Mouse (Mus musculus) fat pad, adult 2 months (tissue): ENCODE measurements around the gene Olfr101.

ENCODE experiments used
- DNase-seq: peaks from one replicate; pipeline ENCODE4 v3.0.0-alpha.2; 2011; ENCODE audit warnings: low read depth, low spot score; ENCODE audit errors: extremely low read depth

The Olfr101 gene

GRCm38 (mm10) chr17:37304213-37304612, at the start of gene Olfr101:
Gene Olfr101 (minus strand): TSS chr17:37304313.
- DNase-seq, result no peak

- DNase-seq, result no peak
Measured at GRCm38 (mm10) chr17:37339598-37339997, 35.5 kb upstream of the Olfr101 start, which contains the start of gene Olfr103. Gene Olfr103 (minus strand): TSS chr17:37339698.

DNA sequence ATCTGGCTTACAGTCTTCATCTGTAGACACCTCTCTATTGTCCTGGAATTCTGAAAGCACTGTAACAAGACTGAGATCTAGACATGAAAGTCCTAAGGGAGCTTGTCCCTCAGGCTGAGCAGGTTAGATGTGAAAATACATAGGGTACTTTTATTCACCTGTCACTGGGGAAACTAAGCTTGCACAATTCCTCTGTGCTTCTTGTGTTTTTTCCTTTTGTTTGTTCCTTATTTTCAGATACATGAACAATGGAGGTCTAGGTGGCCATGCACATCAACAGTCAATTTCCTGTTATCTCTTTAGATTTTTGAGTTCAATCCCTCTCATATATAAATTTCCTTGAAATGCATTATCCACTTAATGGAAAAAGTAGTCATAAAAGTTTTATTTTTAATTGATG, 12.8 kb upstream of the Olfr101 start, which contains the start of gene Olfr102:
Gene Olfr102, minus strand, starts transcription at position 101 of the 400 bp plus-strand sequence.
- no peak for DNase-seq

- no peak for DNase-seq
Measured at GRCm38 (mm10) chr17:37310146-37310699, 6.1 kb upstream of the Olfr101 start.

- no peak for DNase-seq
Measured at GRCm38 (mm10) chr17:37308483-37308882, 4.4 kb upstream of the Olfr101 start.

GRCm38 (mm10) chr17:37283360-37283759, 20.8 kb downstream of the Olfr101 start, which contains the start of gene Olfr99:
Gene Olfr99 (minus strand): TSS chr17:37283460.
- no peak for DNase-seq

DNA sequence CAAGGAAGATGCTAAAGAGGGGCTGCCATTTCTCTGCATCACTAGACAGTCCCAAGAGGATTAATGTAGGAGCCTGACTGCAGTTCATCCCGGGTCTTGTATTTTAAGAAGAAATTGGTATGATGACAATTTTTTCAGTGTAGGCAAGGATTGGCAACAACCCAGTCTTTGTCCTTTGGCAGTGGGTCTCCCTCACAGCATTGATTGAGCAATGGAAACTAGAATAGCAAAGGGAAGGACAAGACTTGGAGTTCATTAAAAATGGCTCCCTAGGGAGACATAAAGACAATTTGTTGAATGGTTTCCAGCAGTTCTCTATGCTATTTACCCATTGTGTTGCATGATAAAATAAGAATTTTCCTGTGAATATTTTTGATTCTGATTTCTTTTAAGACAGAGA, 23.8 kb downstream of the Olfr101 start:
- DNase-seq, result no peak

DNA sequence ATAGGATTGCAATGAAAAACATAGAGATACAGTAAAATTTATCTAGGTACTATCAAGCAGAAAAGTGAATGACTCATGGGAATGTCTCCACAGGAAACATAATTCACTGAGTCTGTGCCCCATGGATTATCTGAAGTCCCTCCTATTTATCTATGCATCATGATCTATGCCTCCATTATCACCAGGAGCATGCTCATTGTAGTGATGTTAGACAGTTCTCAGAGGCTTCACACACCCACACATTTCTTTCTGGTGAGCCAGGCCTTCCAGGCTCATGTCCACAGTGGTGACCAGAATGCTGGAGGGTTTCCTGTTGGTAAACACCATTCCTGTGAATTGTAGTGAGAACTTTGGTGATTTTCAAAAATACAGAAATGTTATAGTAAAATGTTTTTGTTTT, 27.5 kb downstream of the Olfr101 start:
- no peak for DNase-seq

GRCm38 (mm10) chr17:37275626-37276248, 28.4 kb downstream of the Olfr101 start:
- no peak for DNase-seq

GRCm38 (mm10) chr17:37270702-37271092, 33.4 kb downstream of the Olfr101 start:
- no peak for DNase-seq

DNA sequence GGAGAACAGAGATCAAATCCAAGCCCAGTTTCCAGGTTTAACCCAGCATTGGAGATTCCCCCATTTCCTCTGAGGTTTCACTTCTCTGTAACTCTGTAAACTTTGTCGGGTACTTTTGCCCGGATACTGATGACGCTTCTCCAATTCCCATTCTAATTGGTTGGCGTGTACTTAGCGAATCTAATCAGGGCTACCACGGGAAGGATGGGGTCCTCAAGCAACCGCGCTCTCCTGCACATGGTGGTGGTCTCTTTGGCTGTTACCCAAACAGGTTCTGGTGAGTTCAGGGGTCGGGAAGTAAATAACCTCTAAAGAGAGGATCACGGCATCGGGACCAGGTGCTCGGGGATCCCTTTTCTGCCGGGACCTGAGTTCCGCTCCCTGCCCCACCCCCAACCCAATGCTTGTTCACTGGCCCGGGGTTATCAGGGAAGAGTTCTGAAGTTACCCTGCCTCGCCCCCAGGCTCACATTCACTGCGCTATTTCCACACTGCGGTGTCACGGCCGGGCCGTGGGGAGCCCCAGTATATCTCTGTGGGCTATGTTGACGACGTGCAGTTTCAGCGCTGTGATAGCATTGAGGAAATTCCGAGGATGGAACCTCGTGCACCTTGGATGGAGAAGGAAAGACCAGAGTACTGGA, 33.9 kb downstream of the Olfr101 start, which contains the start of gene H2-M3:
Gene H2-M3, plus strand, starts transcription at position 163 of the 644 bp plus-strand sequence.
- peak; percentile 1 for DNase-seq

GRCm38 (mm10) chr17:37263626-37264025, 40.5 kb downstream of the Olfr101 start, which contains the start of gene Olfr98:
Gene Olfr98 (minus strand): TSS chr17:37263749.
- no peak for DNase-seq

- no peak for DNase-seq
Measured at GRCm38 (mm10) chr17:37250544-37250943, 53.6 kb downstream of the Olfr101 start.

DNA sequence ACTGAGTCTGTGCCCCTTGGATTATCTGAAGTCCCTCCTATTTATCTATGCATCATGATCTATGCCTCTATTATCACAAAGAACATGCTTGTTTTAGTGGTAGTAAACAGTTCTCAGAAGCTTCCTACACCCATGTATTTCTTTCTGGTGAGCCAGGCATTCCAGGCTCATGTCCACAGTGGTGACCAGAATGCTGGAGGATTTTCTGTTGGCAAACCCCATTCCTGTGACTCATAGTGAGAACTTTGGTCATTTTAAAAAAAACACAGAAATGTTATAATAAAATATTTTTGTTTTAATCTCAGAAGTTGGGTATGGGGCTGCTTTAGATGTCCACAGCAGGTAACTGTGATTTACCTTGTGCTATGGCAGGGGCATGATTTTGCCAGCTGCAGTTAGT, 54.7 kb downstream of the Olfr101 start:
- DNase-seq, result no peak
